Mouse (Mus musculus): Measurements from ENCODE around the gene Shisa9. TPM values are rescaled to one million over a fixed set of nuclear protein-coding genes. Genes with fewer than 3 reads are reported as not detected.

Gene Shisa9
- total and polyA plus RNA-seq, 2 experiments from 2014 or later = 25.7 to 72.7 TPM

DNA sequence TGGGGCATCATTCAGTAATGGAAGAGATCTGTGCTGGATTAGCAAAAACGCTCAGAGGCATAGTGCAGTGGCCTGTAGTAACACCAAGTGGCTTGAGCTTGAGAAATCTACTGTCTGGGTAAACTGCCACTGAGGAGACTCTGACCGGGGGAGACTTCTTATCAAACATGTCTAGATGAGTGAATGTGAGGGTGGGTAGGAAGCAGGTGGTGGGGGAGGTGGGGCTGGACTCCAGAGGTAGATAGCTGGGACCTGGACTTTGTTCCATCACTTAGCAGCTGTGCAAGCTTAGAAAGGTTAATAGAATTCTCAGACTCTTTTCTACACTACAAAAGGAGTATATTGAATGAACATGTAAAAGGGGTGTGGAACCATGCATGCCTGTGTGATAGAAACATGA is 21.3 kb downstream of the Shisa9 start:
- 95% methylated on average over 2 of the region's 2 CpGs for WGBS
- TF ChIP-seq CTCF (IDR thresholded peaks at IDR 0.05) = no peak

GRCm38 (mm10) chr16:12010136-12010535 is 26.2 kb downstream of the Shisa9 start:
- no peaks in the 10 kb centered on the region for H3K4me1 ChIP-seq (ENCODE audit: insufficient read depth, low read length)
- WGBS = 88% methylated on average over 3 of the region's 3 CpGs
- no peak for TF ChIP-seq CTCF (IDR thresholded peaks at IDR 0.05)
- no peaks in the 10 kb centered on the region for H3K9me3 ChIP-seq (ENCODE audit: low read length)
- no peak overlapping the region for H3K9ac ChIP-seq (replicated peaks; ENCODE audit: low read length, poor library complexity, severe bottlenecking)
- ATAC-seq (ENCODE audit: low FRiP score) (no peak), DNase-seq (ENCODE audit: low spot score) (no peak)
- H3K27ac ChIP-seq (ENCODE audit: low read depth, low read length) = no peak overlapping the region
- H3K36me3 ChIP-seq (ENCODE audit: insufficient read depth, low read length) = no peaks in the 10 kb centered on the region
- H3K4me2 ChIP-seq (ENCODE audit: low read depth, low read length, poor library complexity, severe bottlenecking) = no peak overlapping the region
- H3K27me3 ChIP-seq (ENCODE audit: insufficient read depth, low read length) = no peaks in the 10 kb centered on the region
- H3K4me3 ChIP-seq (ENCODE audit: low read depth, low read length) = no peak overlapping the region

More for the DNA sequence above, 21.3 kb downstream of the Shisa9 start:
- Histone ChIP-seq H3K4me2 (ENCODE audit: low read depth, low read length, poor library complexity, severe bottlenecking) (no peak overlapping the region), H3K9ac (replicated peaks; ENCODE audit: low read length, poor library complexity, severe bottlenecking) (no peak overlapping the region), H3K36me3 (ENCODE audit: insufficient read depth, low read length) (no peaks in the 10 kb centered on the region), H3K9me3 (ENCODE audit: low read length) (no peaks in the 10 kb centered on the region), H3K4me3 (ENCODE audit: low read depth, low read length) (no peak overlapping the region), H3K4me1 (ENCODE audit: insufficient read depth, low read length) (no peaks in the 10 kb centered on the region), H3K27ac (ENCODE audit: low read depth, low read length) (no peak overlapping the region), H3K27me3 (ENCODE audit: insufficient read depth, low read length) (no peaks in the 10 kb centered on the region)
- ATAC-seq (ENCODE audit: low FRiP score) = no peak
- DNase-seq (ENCODE audit: low spot score) = no peak

GRCm38 (mm10) chr16:12012747-12013146 is 28.8 kb downstream of the Shisa9 start:
- no peaks in the 10 kb centered on the region for H3K9me3 ChIP-seq (ENCODE audit: low read length)
- no peak overlapping the region for H3K4me2 ChIP-seq (ENCODE audit: low read depth, low read length, poor library complexity, severe bottlenecking)
- no peaks in the 10 kb centered on the region for H3K36me3 ChIP-seq (ENCODE audit: insufficient read depth, low read length)
- H3K4me3 ChIP-seq (ENCODE audit: low read depth, low read length) = no peak overlapping the region
- no peaks in the 10 kb centered on the region for H3K27me3 ChIP-seq (ENCODE audit: insufficient read depth, low read length)
- no peak for TF ChIP-seq CTCF (IDR thresholded peaks at IDR 0.05)
- H3K9ac ChIP-seq (replicated peaks; ENCODE audit: low read length, poor library complexity, severe bottlenecking) = no peak overlapping the region
- DNase-seq (ENCODE audit: low spot score) = no peak
- no peak overlapping the region for H3K27ac ChIP-seq (ENCODE audit: low read depth, low read length)
- no peak for ATAC-seq (ENCODE audit: low FRiP score)
- WGBS = 80% methylated on average over 2 of the region's 2 CpGs
- no peaks in the 10 kb centered on the region for H3K4me1 ChIP-seq (ENCODE audit: insufficient read depth, low read length)

DNA sequence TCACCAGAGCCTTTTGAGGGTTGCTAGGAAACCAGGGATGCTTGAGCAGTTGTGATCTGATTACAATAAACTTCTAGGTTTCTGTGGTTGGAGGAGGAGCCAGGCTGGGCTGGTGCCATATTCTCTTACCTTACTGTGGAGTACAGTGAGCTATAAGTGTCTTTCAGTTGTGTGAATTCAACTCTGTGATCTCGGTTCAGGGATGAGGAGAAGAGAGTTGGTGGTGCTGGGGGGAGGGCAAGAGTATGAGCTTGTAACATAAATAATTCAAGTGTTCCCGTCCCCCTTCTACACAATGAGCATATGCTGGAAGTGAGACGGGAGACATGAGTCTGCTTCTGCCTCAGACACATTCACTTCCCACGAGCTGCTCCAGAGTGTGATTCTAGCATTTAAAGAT is 30.6 kb downstream of the Shisa9 start:
- no peak overlapping the region for H3K9ac ChIP-seq (replicated peaks; ENCODE audit: low read length, poor library complexity, severe bottlenecking)
- 47% methylated on average over 4 of the region's 4 CpGs for WGBS
- H3K27ac ChIP-seq (ENCODE audit: low read depth, low read length) = no peak overlapping the region
- no peaks in the 10 kb centered on the region for H3K27me3 ChIP-seq (ENCODE audit: insufficient read depth, low read length)
- no peak overlapping the region for H3K4me2 ChIP-seq (ENCODE audit: low read depth, low read length, poor library complexity, severe bottlenecking)
- TF ChIP-seq CTCF (IDR thresholded peaks at IDR 0.05) = no peak
- no peaks in the 10 kb centered on the region for H3K36me3 ChIP-seq (ENCODE audit: insufficient read depth, low read length)
- ATAC-seq (ENCODE audit: low FRiP score) (no peak), DNase-seq (ENCODE audit: low spot score) (no peak)
- no peaks in the 10 kb centered on the region for H3K4me1 ChIP-seq (ENCODE audit: insufficient read depth, low read length)
- no peak overlapping the region for H3K4me3 ChIP-seq (ENCODE audit: low read depth, low read length)
- no peaks in the 10 kb centered on the region for H3K9me3 ChIP-seq (ENCODE audit: low read length)

GRCm38 (mm10) chr16:12017921-12018618 is 34.2 kb downstream of the Shisa9 start:
- Histone ChIP-seq H3K4me3 (ENCODE audit: low read depth, low read length) (no peak overlapping the region), H3K27ac (ENCODE audit: low read depth, low read length) (no peak overlapping the region), H3K36me3 (ENCODE audit: insufficient read depth, low read length) (no peaks in the 10 kb centered on the region), H3K4me1 (ENCODE audit: insufficient read depth, low read length) (no peaks in the 10 kb centered on the region), H3K4me2 (ENCODE audit: low read depth, low read length, poor library complexity, severe bottlenecking) (no peak overlapping the region), H3K27me3 (ENCODE audit: insufficient read depth, low read length) (no peaks in the 10 kb centered on the region), H3K9ac (replicated peaks; ENCODE audit: low read length, poor library complexity, severe bottlenecking) (no peak overlapping the region), H3K9me3 (ENCODE audit: low read length) (no peaks in the 10 kb centered on the region)
- DNase-seq (ENCODE audit: low spot score) (no peak), ATAC-seq (ENCODE audit: low FRiP score) (no peak)
- TF ChIP-seq CTCF (IDR thresholded peaks at IDR 0.05) = no peak
- 70% methylated on average over 4 of the region's 4 CpGs for WGBS

- H3K36me3 ChIP-seq (ENCODE audit: insufficient read depth, low read length) = no peaks in the 10 kb centered on the region
Measured at GRCm38 (mm10) chr16:12020103-12020755, 36.3 kb downstream of the Shisa9 start.

More at GRCm38 (mm10) chr16:12020103-12020755, 36.3 kb downstream of the Shisa9 start:
- TF ChIP-seq CTCF (IDR thresholded peaks at IDR 0.05) = no peak
- ATAC-seq (ENCODE audit: low FRiP score) = no peak
- no peak overlapping the region for H3K27ac ChIP-seq (ENCODE audit: low read depth, low read length)
- no peaks in the 10 kb centered on the region for H3K9me3 ChIP-seq (ENCODE audit: low read length)
- no peak overlapping the region for H3K9ac ChIP-seq (replicated peaks; ENCODE audit: low read length, poor library complexity, severe bottlenecking)
- no peaks in the 10 kb centered on the region for H3K27me3 ChIP-seq (ENCODE audit: insufficient read depth, low read length)
- WGBS = 79% methylated on average over 1 of the region's 1 CpGs
- no peak overlapping the region for H3K4me3 ChIP-seq (ENCODE audit: low read depth, low read length)
- H3K4me2 ChIP-seq (ENCODE audit: low read depth, low read length, poor library complexity, severe bottlenecking) = no peak overlapping the region
- DNase-seq (ENCODE audit: low spot score) = no peak
- H3K4me1 ChIP-seq (ENCODE audit: insufficient read depth, low read length) = no peaks in the 10 kb centered on the region

All from midbrain, postnatal 0 days (tissue).